Mouse (Mus musculus): ENCODE measurements around the gene Bcl10. TPM values are rescaled to one million over a fixed set of nuclear protein-coding genes. Genes with fewer than 3 reads are reported as not detected.

Gene Bcl10
- polyA plus RNA-seq, 1 experiment from 2014 or later = 18.6 TPM

- H3K4me3 ChIP-seq (replicated peaks) = peak overlapping the region; percentile 95
- H3K4me2 ChIP-seq = peak overlapping the region; percentile 94
- H3K9me3 ChIP-seq (replicated peaks) = no peaks in the 10 kb centered on the region
- H3K4me1 ChIP-seq (replicated peaks) = peaks cover 35% of the 10 kb centered on the region
- ATAC-seq (ENCODE audit: insufficient read depth) = peak; percentile 2; the same call in 1 of the 2 replicates
- H3K27ac ChIP-seq (replicated peaks) = peak overlapping the region; percentile 68
- peak overlapping the region; percentile 89 for H3K9ac ChIP-seq
- WGBS (ENCODE audit: insufficient replicate concordance) = 16% methylated on average over 50 of the region's 50 CpGs
- H3K36me3 ChIP-seq (replicated peaks) = peaks cover 32% of the 10 kb centered on the region
- H3K27me3 ChIP-seq = no peaks in the 10 kb centered on the region
Observed at GRCm38 (mm10) chr3:145938405-145939349, 16.1 kb downstream of the Bcl10 start.

GRCm38 (mm10) chr3:145939402-145939801 is 16.8 kb downstream of the Bcl10 start:
- WGBS (ENCODE audit: insufficient replicate concordance) = 18% methylated on average over 12 of the region's 12 CpGs
- H3K9ac ChIP-seq = peak overlapping the region; percentile 15; the same call in 1 of the 2 replicates
- peaks cover 35% of the 10 kb centered on the region for H3K36me3 ChIP-seq (replicated peaks)
- H3K27ac ChIP-seq (replicated peaks) = no peak overlapping the region
- peak overlapping the region; percentile 95 for H3K4me3 ChIP-seq (replicated peaks)
- peak overlapping the region; percentile 94 for H3K4me2 ChIP-seq
- peaks cover 35% of the 10 kb centered on the region for H3K4me1 ChIP-seq (replicated peaks)
- peak; percentile 27 for ATAC-seq (ENCODE audit: insufficient read depth)
- no peaks in the 10 kb centered on the region for H3K9me3 ChIP-seq (replicated peaks)
- no peaks in the 10 kb centered on the region for H3K27me3 ChIP-seq

GRCm38 (mm10) chr3:145939971-145940370 is 17.4 kb downstream of the Bcl10 start:
- Histone ChIP-seq H3K27ac (replicated peaks) (no peak overlapping the region), H3K9ac (no peak overlapping the region), H3K4me3 (replicated peaks) (peak overlapping the region; percentile 95), H3K36me3 (replicated peaks) (peaks cover 40% of the 10 kb centered on the region), H3K9me3 (replicated peaks) (no peaks in the 10 kb centered on the region), H3K27me3 (no peaks in the 10 kb centered on the region), H3K4me1 (replicated peaks) (peaks cover 35% of the 10 kb centered on the region), H3K4me2 (peak overlapping the region; percentile 94; the same call in 1 of the 2 replicates)
- 63% methylated on average over 4 of the region's 4 CpGs for WGBS (ENCODE audit: insufficient replicate concordance)
- no peak for ATAC-seq (ENCODE audit: insufficient read depth)

- Histone ChIP-seq H3K27me3 (no peaks in the 10 kb centered on the region), H3K36me3 (replicated peaks) (peaks cover 44% of the 10 kb centered on the region), H3K27ac (replicated peaks) (no peak overlapping the region), H3K4me2 (no peak overlapping the region), H3K4me1 (replicated peaks) (peaks cover 40% of the 10 kb centered on the region), H3K4me3 (replicated peaks) (no peak overlapping the region), H3K9ac (no peak overlapping the region), H3K9me3 (replicated peaks) (no peaks in the 10 kb centered on the region)
- WGBS (ENCODE audit: insufficient replicate concordance) = 2% methylated on average over 3 of the region's 3 CpGs
- no peak for ATAC-seq (ENCODE audit: insufficient read depth)
Observed at GRCm38 (mm10) chr3:145941971-145942370, 19.4 kb downstream of the Bcl10 start.

- Histone ChIP-seq H3K27ac (replicated peaks) (no peak overlapping the region), H3K27me3 (no peaks in the 10 kb centered on the region), H3K4me3 (replicated peaks) (no peak overlapping the region), H3K9ac (no peak overlapping the region), H3K4me1 (replicated peaks) (peaks cover 25% of the 10 kb centered on the region), H3K9me3 (replicated peaks) (no peaks in the 10 kb centered on the region), H3K36me3 (replicated peaks) (peaks cover 44% of the 10 kb centered on the region), H3K4me2 (no peak overlapping the region)
- WGBS (ENCODE audit: insufficient replicate concordance) = 39% methylated on average over 7 of the region's 7 CpGs
- ATAC-seq (ENCODE audit: insufficient read depth) = peak; percentile 40; the same call in 1 of the 2 replicates
Observed at GRCm38 (mm10) chr3:145944348-145944747, 21.7 kb downstream of the Bcl10 start.

- WGBS (ENCODE audit: insufficient replicate concordance) = 55% methylated on average over 3 of the region's 3 CpGs
- no peaks in the 10 kb centered on the region for H3K9me3 ChIP-seq (replicated peaks)
- peak; percentile 20; the same call in 1 of the 2 replicates for ATAC-seq (ENCODE audit: insufficient read depth)
Observed at GRCm38 (mm10) chr3:145945904-145946303, 23.3 kb downstream of the Bcl10 start.

GRCm38 (mm10) chr3:145946654-145947053 is 24.1 kb downstream of the Bcl10 start:
- H3K27me3 ChIP-seq = no peaks in the 10 kb centered on the region; the same call in 1 of the 2 replicates
- H3K4me3 ChIP-seq (replicated peaks) = no peak overlapping the region
- WGBS (ENCODE audit: insufficient replicate concordance) = 54% methylated on average over 2 of the region's 2 CpGs
- no peak overlapping the region for H3K9ac ChIP-seq
- no peak overlapping the region for H3K27ac ChIP-seq (replicated peaks)
- peaks cover 30% of the 10 kb centered on the region for H3K36me3 ChIP-seq (replicated peaks)
- ATAC-seq (ENCODE audit: insufficient read depth) = no peak
- no peaks in the 10 kb centered on the region for H3K9me3 ChIP-seq (replicated peaks)
- peaks cover 27% of the 10 kb centered on the region for H3K4me1 ChIP-seq (replicated peaks)
- H3K4me2 ChIP-seq = no peak overlapping the region

More at GRCm38 (mm10) chr3:145945904-145946303, 23.3 kb downstream of the Bcl10 start:
- no peak overlapping the region for H3K4me2 ChIP-seq
- no peak overlapping the region for H3K27ac ChIP-seq (replicated peaks)
- H3K36me3 ChIP-seq (replicated peaks) = peaks cover 37% of the 10 kb centered on the region
- no peaks in the 10 kb centered on the region; the same call in 1 of the 2 replicates for H3K27me3 ChIP-seq
- no peak overlapping the region for H3K9ac ChIP-seq
- peaks cover 25% of the 10 kb centered on the region for H3K4me1 ChIP-seq (replicated peaks)
- H3K4me3 ChIP-seq (replicated peaks) = no peak overlapping the region

GRCm38 (mm10) chr3:145947539-145948204 is 25.1 kb downstream of the Bcl10 start:
- 25% methylated on average over 6 of the region's 6 CpGs for WGBS (ENCODE audit: insufficient replicate concordance)

GRCm38 (mm10) chr3:145950034-145950814 is 27.6 kb downstream of the Bcl10 start:
- H3K27ac ChIP-seq (replicated peaks) = no peak overlapping the region; the same call in 1 of the 2 replicates
- peaks cover 34% of the 10 kb centered on the region for H3K4me1 ChIP-seq (replicated peaks)
- WGBS (ENCODE audit: insufficient replicate concordance) = 4% methylated on average over 15 of the region's 15 CpGs
- H3K4me2 ChIP-seq = peak overlapping the region; percentile 67
- ATAC-seq (ENCODE audit: insufficient read depth) = peak; percentile 51; the same call in 1 of the 2 replicates
- H3K9me3 ChIP-seq (replicated peaks) = no peaks in the 10 kb centered on the region
- peak overlapping the region; percentile 33 for H3K4me3 ChIP-seq (replicated peaks)
- no peaks in the 10 kb centered on the region; the same call in 1 of the 2 replicates for H3K27me3 ChIP-seq
- 0 out of 2 replicates have a peak overlapping the region, but pooled peaks have one; percentile 8 for H3K9ac ChIP-seq
- peaks cover 2% of the 10 kb centered on the region for H3K36me3 ChIP-seq (replicated peaks)

More at GRCm38 (mm10) chr3:145947539-145948204, 25.1 kb downstream of the Bcl10 start:
- H3K4me3 ChIP-seq (replicated peaks) = no peak overlapping the region
- no peaks in the 10 kb centered on the region; the same call in 1 of the 2 replicates for H3K27me3 ChIP-seq
- H3K36me3 ChIP-seq (replicated peaks) = peaks cover 24% of the 10 kb centered on the region
- no peak overlapping the region for H3K27ac ChIP-seq (replicated peaks)
- no peaks in the 10 kb centered on the region for H3K9me3 ChIP-seq (replicated peaks)
- no peak for ATAC-seq (ENCODE audit: insufficient read depth)
- H3K4me2 ChIP-seq = no peak overlapping the region
- H3K9ac ChIP-seq = no peak overlapping the region
- H3K4me1 ChIP-seq (replicated peaks) = peaks cover 28% of the 10 kb centered on the region

GRCm38 (mm10) chr3:145950815-145951130 is 28.2 kb downstream of the Bcl10 start:
- no peak overlapping the region for H3K9ac ChIP-seq
- peaks cover 32% of the 10 kb centered on the region for H3K4me1 ChIP-seq (replicated peaks)
- H3K4me3 ChIP-seq (replicated peaks) = no peak overlapping the region
- H3K36me3 ChIP-seq (replicated peaks) = no peaks in the 10 kb centered on the region
- 17% methylated on average over 5 of the region's 5 CpGs for WGBS (ENCODE audit: insufficient replicate concordance)
- ATAC-seq (ENCODE audit: insufficient read depth) = no peak
- H3K27me3 ChIP-seq = no peaks in the 10 kb centered on the region; the same call in 1 of the 2 replicates
- H3K27ac ChIP-seq (replicated peaks) = no peak overlapping the region; the same call in 1 of the 2 replicates
- H3K9me3 ChIP-seq (replicated peaks) = no peaks in the 10 kb centered on the region
- peak overlapping the region; percentile 67 for H3K4me2 ChIP-seq
